Mouse (Mus musculus) lung, adult 2 months (tissue): ENCODE data around the gene Znfx1.

Experiments used
- CTCF ChIP-seq: fragments of 200-500 bp; IDR thresholded peaks from 2 replicates; pipeline ENCODE4 v1.5.1; 2011; ENCODE audit warnings: mild to moderate bottlenecking, low read length, control low read depth; ENCODE audit not compliant: insufficient read depth
- POLR2A ChIP-seq: fragments of 200-500 bp; IDR thresholded peaks from 2 replicates; pipeline ENCODE4 v1.6.1; 2011; ENCODE audit warnings: low read depth, mild to moderate bottlenecking, control low read depth, low read length, borderline replicate concordance; ENCODE audit errors: extremely low read depth

DNA sequence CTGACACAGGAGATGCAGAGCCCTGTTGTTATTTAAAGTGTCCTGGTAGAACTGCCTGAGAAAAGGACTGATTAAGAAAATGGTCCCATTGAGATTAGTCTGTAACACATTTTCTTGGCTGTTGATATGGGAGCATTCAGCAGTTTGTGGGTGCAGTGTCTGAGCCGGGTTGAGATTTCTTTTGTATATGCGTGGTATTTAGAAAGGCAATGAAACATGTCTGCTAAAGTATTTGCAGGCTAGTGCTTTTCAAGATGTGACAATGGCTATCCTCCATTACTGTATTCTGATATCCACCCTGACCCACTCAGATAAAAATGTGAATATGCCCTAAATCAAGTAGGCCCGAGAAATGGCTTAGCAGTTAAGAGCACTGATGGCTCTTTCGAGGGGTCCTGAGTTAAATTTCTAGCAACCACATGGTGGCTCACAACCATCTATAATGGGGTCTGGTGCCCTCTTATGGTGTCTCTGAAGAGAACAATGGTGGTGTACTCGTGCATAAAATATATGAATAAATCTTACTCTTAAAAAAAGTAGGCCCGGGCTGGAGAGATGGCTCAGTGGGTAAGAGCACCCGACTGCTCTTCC, 1.2 kb upstream of the Znfx1 start:
- TF ChIP-seq CTCF, result no peak
- TF ChIP-seq POLR2A, result no peak
